Mouse (Mus musculus) thymus, postnatal 10 days (tissue): Measurements from ENCODE around the gene H2afx.
"Not testable (repeated sequence)": the region's sequence is repeated elsewhere in the genome, so short reads cannot be mapped to it uniquely, and the experiment has no call there.

ENCODE experiments used
- DNase-seq, 2 experiments: peaks; one replicate each; pipeline ENCODE4 v3.0.0; 2021; ENCODE audit warnings: low spot score in 2 of 2

Gene H2afx

GRCm38 (mm10) chr9:44337436-44338169, 3.1 kb downstream of the H2afx start:
- no peak for DNase-seq

GRCm38 (mm10) chr9:44338574-44338973, 4.1 kb downstream of the H2afx start:
- DNase-seq = no peak

GRCm38 (mm10) chr9:44341487-44341886, 7.0 kb downstream of the H2afx start:
- no peak for DNase-seq

- no peak for DNase-seq
Measured at GRCm38 (mm10) chr9:44342173-44342572, 7.7 kb downstream of the H2afx start.

- DNase-seq = no peak
Measured at GRCm38 (mm10) chr9:44342605-44343004, 8.1 kb downstream of the H2afx start.

- DNase-seq = no peak
Measured at GRCm38 (mm10) chr9:44343290-44343689, 8.8 kb downstream of the H2afx start.

- DNase-seq = peak; percentile 77 to 78
Measured at GRCm38 (mm10) chr9:44343781-44344421, 9.4 kb downstream of the H2afx start, which contains the start of gene Hmbs. Gene Hmbs, minus strand, starts transcription at chr9:44344228.

GRCm38 (mm10) chr9:44345570-44346433, 11.3 kb downstream of the H2afx start:
- DNase-seq = no peak

- no peak for DNase-seq
Measured at GRCm38 (mm10) chr9:44347166-44347565, 12.7 kb downstream of the H2afx start.

- DNase-seq = no peak
Measured at GRCm38 (mm10) chr9:44347621-44348020, 13.1 kb downstream of the H2afx start.

- DNase-seq = no peak
Measured at GRCm38 (mm10) chr9:44348546-44348945, 14.1 kb downstream of the H2afx start.

- no peak for DNase-seq
Measured at GRCm38 (mm10) chr9:44351396-44351795, 16.9 kb downstream of the H2afx start.

GRCm38 (mm10) chr9:44352337-44352736, 17.8 kb downstream of the H2afx start:
- DNase-seq = no peak

GRCm38 (mm10) chr9:44353142-44353541, 18.6 kb downstream of the H2afx start:
- no peak for DNase-seq

GRCm38 (mm10) chr9:44357207-44357606, 22.7 kb downstream of the H2afx start:
- DNase-seq = peak in 1 of 2 experiments; percentile 67

- peak; percentile 94 to 95 for DNase-seq
Measured at GRCm38 (mm10) chr9:44361190-44361917, 26.9 kb downstream of the H2afx start, which contains the start of gene Vps11. Gene Vps11, minus strand, starts transcription at chr9:44361670.

- DNase-seq = not testable (repeated sequence)
Measured at GRCm38 (mm10) chr9:44361931-44362330, 27.4 kb downstream of the H2afx start.

- DNase-seq = peak in 1 of 2 experiments; percentile 23
Measured at GRCm38 (mm10) chr9:44364480-44364879, 30.0 kb downstream of the H2afx start.

GRCm38 (mm10) chr9:44373386-44373785, 38.9 kb downstream of the H2afx start:
- DNase-seq = no peak

GRCm38 (mm10) chr9:44376141-44376540, 41.6 kb downstream of the H2afx start:
- no peak for DNase-seq

GRCm38 (mm10) chr9:44377335-44377734, 42.8 kb downstream of the H2afx start:
- not testable (repeated sequence) for DNase-seq
